Mouse (Mus musculus) hindbrain, embryonic 11.5 days (tissue): ENCODE results near the gene Elavl2. TPM values are rescaled to one million over a fixed set of nuclear protein-coding genes. Genes with fewer than 3 reads are reported as not detected.
"Not testable (repeated sequence)": the region's sequence is repeated elsewhere in the genome, so short reads cannot be mapped to it uniquely, and the experiment has no call there.

ENCODE experiments used
- ATAC-seq: fragments of 200-750 bp; cut with Nextera tagmentation; 2 replicates; pipeline ENCODE4 v1.8.0; 2017; ENCODE audit warnings: mild to moderate bottlenecking, moderate TSS enrichment, moderate library complexity; ENCODE audit not compliant: low FRiP score
- DNase-seq: peaks from one replicate; pipeline ENCODE4 v3.0.0-alpha.2; 2015; ENCODE audit warnings: low spot score
- H3K27ac ChIP-seq: fragments of 300-500 bp; sonication (generic); 2 replicates; pipeline ENCODE4 v1.5.1; 2014; ENCODE audit warnings: mild to moderate bottlenecking, low read depth, low read length
- H3K27me3 ChIP-seq: fragments of 300-500 bp; sonication (generic); 2 replicates; pipeline ENCODE4 v1.6.1; 2014; ENCODE audit warnings: mild to moderate bottlenecking, low read length, moderate library complexity, mixed read lengths; ENCODE audit not compliant: control insufficient read depth, insufficient read depth
- H3K36me3 ChIP-seq: fragments of 300-500 bp; sonication (generic); 2 replicates; pipeline ENCODE4 v1.6.1; 2014; ENCODE audit warnings: mild to moderate bottlenecking, low read length, moderate library complexity, mixed read lengths; ENCODE audit not compliant: control insufficient read depth, insufficient read depth
- H3K4me1 ChIP-seq: fragments of 300-500 bp; sonication (generic); replicated peaks from 2 replicates; pipeline ENCODE4 v1.6.1; 2014; ENCODE audit warnings: low read length, mixed read lengths; ENCODE audit not compliant: control insufficient read depth, insufficient read depth
- H3K4me2 ChIP-seq: fragments of 300-500 bp; sonication (generic); replicated peaks from 2 replicates; pipeline ENCODE4 v1.6.1; 2014; ENCODE audit warnings: mild to moderate bottlenecking, low read depth, low read length
- H3K4me3 ChIP-seq: fragments of 300-500 bp; sonication (generic); 2 replicates; pipeline ENCODE4 v1.5.1; 2014; ENCODE audit warnings: low read depth, low read length
- H3K9ac ChIP-seq: fragments of 300-500 bp; sonication (generic); 2 replicates; pipeline ENCODE4 v1.6.1; 2014; ENCODE audit warnings: low read depth, low read length
- H3K9me3 ChIP-seq: fragments of 300-500 bp; sonication (generic); 2 replicates; pipeline ENCODE4 v1.6.1; 2016; ENCODE audit warnings: low read length; ENCODE audit not compliant: control insufficient read depth
- WGBS: fragments of 180-500 bp; shearing (Covaris S2); extraction: QIAGEN DNeasy Blood & Tissue Kit; methylation state at CpG from one replicate; pipeline ENCODE4 v1.1.7; 2014; 5-methylcytosine and 5-hydroxymethylcytosine counted together
- polyA plus RNA-seq: library from polyadenylated mRNA; unstranded; fragments of >200 nt; fragmentation: Nextera tagmentation; extraction: Ambion mirVana; gene quantifications from 2 replicates; pipeline ENCODE4 v1.2.1, GENCODE M21; 2014

Gene Elavl2
- polyA plus RNA-seq, 1 experiment from 2014 or later: 103 TPM

DNA sequence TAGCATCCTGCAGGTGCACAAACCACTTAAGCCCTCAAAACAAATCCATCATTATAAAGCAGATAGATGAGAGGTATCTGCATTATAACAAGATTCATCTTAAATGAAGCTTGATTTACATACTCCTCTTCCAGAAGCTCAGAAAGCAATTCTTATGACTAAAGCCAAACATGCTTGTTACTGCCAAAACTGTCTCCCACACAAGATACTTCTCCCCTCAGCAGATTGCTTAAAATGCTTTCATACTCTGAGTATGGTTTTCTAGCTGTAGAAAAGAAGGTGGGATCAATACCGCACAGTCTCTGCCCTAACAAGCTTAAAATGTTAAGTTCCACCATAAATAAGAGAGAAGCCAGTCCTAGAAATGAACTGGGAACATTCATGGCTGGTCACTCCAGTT is 109.1 kb downstream of the Elavl2 start:
- no peaks in the 10 kb centered on the region for H3K27me3 ChIP-seq
- H3K9me3 ChIP-seq: no peaks in the 10 kb centered on the region
- no peaks in the 10 kb centered on the region for H3K36me3 ChIP-seq
- H3K4me3 ChIP-seq: no peak overlapping the region
- H3K27ac ChIP-seq: no peak overlapping the region
- DNase-seq: no peak
- H3K9ac ChIP-seq: no peak overlapping the region
- no peaks in the 10 kb centered on the region for H3K4me1 ChIP-seq
- no peak overlapping the region for H3K4me2 ChIP-seq
- WGBS: 95% methylated on average over 1 of the region's 1 CpGs
- ATAC-seq: no peak

DNA sequence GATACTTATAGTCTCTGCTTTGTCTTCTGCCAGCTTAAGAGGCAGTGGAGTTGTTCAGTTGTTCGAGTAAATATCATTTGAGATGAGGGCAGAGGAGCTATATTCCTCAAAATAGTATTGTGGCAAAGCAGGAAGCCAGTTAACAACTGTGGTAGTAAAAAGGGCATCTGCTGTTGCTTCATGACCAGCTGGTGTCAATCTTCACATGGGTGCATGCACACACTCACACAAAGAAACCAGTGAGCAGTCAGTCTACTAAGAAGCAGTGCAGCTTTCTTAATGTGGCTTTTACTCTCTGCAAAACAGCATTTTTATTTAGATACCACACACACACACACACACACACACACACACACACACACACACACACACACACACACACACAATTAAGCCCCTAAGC is 110.2 kb downstream of the Elavl2 start:
- WGBS: 96% methylated on average over 1 of the region's 1 CpGs
- H3K27me3 ChIP-seq: no peaks in the 10 kb centered on the region
- DNase-seq (no peak), ATAC-seq (no peak)
- H3K4me2 ChIP-seq: no peak overlapping the region
- H3K9ac ChIP-seq: no peak overlapping the region
- H3K9me3 ChIP-seq: no peaks in the 10 kb centered on the region
- no peaks in the 10 kb centered on the region for H3K36me3 ChIP-seq
- H3K27ac ChIP-seq: no peak overlapping the region
- no peaks in the 10 kb centered on the region for H3K4me1 ChIP-seq
- H3K4me3 ChIP-seq: no peak overlapping the region

DNA sequence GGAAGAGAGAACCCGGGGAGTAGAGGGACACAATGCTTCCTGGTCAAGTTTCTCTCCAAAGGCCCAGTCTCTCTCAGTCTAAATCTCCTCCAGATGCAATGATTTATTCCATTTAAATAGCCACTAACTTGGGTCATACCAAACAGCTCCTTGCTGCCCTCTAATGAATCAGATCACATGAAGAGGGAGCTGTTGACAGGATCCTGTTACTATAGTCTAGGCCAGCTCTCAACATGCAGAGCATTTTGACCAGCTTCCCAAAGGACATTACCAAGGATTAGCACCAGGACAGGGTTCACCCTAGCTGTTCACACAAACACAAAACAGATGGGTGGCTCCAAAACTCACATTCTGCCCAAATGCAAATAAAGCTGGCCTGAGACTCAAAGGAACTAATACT is 111.4 kb downstream of the Elavl2 start:
- Histone ChIP-seq H3K9ac (no peak overlapping the region), H3K4me3 (no peak overlapping the region), H3K36me3 (no peaks in the 10 kb centered on the region), H3K4me1 (no peaks in the 10 kb centered on the region), H3K27me3 (no peaks in the 10 kb centered on the region), H3K4me2 (no peak overlapping the region), H3K27ac (no peak overlapping the region), H3K9me3 (no peaks in the 10 kb centered on the region)
- ATAC-seq: no peak
- WGBS: 80% methylated on average over 1 of the region's 1 CpGs
- DNase-seq: no peak

DNA sequence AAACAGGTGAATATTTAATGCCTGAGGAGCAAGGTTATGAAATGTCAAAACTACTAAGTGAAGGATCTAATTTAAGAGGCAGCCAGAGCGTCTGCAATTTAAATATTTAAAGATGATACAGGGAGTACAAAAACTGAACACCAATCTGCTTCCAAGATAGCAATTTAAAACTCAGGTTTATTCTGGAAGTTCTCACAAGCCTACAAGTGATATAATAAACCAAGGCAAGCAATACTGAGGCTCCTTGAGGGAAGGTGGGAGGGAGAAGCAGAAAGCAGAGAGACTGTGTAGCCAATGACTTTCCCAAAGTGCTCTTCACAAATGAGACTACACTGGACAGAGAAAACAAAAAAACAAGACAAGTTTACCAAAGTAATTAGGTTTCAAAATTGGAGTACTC is 132.2 kb downstream of the Elavl2 start:
- H3K36me3 ChIP-seq: no peaks in the 10 kb centered on the region
- H3K9me3 ChIP-seq: no peaks in the 10 kb centered on the region
- ATAC-seq (no peak), DNase-seq (no peak)
- 88% methylated on average over 1 of the region's 1 CpGs for WGBS
- H3K27ac ChIP-seq: no peak overlapping the region
- no peaks in the 10 kb centered on the region for H3K27me3 ChIP-seq
- H3K4me3 ChIP-seq: no peak overlapping the region
- H3K4me1 ChIP-seq: no peaks in the 10 kb centered on the region
- no peak overlapping the region for H3K4me2 ChIP-seq
- H3K9ac ChIP-seq: no peak overlapping the region

DNA sequence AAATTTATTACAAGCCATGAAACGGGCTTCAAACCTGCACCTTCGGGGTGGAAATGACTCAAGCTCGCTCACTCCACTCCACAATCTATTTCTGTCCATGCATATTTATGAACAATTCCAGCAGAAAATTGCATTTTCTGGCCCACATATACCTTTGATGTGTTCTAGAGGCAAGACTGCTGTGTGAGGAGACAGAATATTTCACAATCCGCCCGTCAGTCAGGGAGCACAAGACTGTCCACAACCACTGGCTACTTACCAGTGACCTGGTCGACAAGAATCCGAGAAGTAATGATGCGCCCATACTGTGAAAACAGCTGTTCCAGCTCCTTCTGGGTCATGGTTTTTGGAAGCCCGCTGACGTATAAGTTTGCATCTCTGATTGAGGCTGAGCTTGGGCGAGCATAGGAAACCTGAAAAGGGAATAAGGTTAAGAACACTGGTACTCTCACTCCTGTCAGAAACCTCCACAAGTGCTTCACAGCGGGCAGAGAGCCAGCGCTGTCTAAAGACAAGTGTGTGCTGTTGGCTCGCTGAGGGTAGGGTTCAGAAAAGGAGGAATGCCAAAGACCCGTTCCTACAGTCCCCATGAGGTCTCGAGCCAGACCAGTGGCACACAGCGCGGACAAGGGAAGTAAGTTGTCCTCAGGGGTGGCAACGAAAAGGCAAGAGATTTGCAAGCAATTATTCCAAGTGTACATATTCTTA is 136.7 kb downstream of the Elavl2 start:
- Histone ChIP-seq H3K4me2 (no peak overlapping the region), H3K27me3 (no peaks in the 10 kb centered on the region), H3K4me1 (no peaks in the 10 kb centered on the region), H3K36me3 (no peaks in the 10 kb centered on the region), H3K4me3 (no peak overlapping the region), H3K9me3 (no peaks in the 10 kb centered on the region), H3K9ac (no peak overlapping the region), H3K27ac (no peak overlapping the region)
- DNase-seq: no peak
- ATAC-seq: no peak
- WGBS: 90% methylated on average over 19 of the region's 19 CpGs

DNA sequence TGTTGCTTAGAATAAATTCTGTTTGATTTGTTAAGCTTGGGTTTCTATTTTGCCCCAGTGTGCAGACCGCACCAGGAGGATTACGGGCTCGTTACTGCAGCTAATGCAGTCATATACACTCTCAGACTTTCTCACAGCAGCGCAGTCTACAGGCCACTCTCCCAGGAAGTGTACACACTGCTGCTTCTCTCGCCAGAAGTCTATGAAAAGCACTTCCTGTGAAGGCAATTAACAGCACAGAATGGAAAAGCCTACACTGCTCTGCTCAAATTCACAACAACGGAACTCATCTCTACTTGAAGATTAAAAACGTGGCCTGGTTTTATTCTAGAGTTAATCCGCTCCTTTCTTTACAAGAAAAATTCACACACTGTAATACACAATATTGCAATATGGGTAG is 137.7 kb downstream of the Elavl2 start:
- WGBS: 89% methylated on average over 8 of the region's 8 CpGs
- Histone ChIP-seq H3K9ac (no peak overlapping the region), H3K4me1 (no peaks in the 10 kb centered on the region), H3K36me3 (no peaks in the 10 kb centered on the region), H3K27me3 (no peaks in the 10 kb centered on the region), H3K27ac (no peak overlapping the region), H3K9me3 (no peaks in the 10 kb centered on the region), H3K4me3 (no peak overlapping the region), H3K4me2 (no peak overlapping the region)
- DNase-seq (no peak), ATAC-seq (no peak)

DNA sequence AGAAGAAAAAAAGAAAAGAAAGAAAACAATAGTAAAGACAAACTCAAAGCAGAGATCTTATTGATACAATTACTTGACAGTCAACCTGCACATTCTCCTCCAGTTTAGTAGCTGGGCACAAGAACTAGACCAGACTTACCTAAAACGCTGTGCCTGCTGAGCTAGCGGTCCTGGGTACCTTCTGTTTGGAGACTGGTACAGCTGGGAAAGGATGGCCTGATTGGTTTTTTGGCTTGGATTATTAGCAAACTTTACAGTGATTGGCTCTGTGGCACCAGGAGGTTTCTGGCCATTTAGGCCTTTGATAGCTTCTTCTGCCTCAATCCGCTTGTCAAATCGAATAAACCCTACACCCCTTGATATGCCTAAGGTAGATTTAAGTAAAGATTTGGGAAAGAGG is 140.0 kb downstream of the Elavl2 start:
- H3K27me3 ChIP-seq: no peaks in the 10 kb centered on the region
- H3K4me2 ChIP-seq: no peak overlapping the region
- H3K4me3 ChIP-seq: no peak overlapping the region
- DNase-seq (no peak), ATAC-seq (no peak)
- 92% methylated on average over 4 of the region's 4 CpGs for WGBS
- H3K36me3 ChIP-seq: no peaks in the 10 kb centered on the region
- H3K27ac ChIP-seq: no peak overlapping the region
- H3K9ac ChIP-seq: no peak overlapping the region
- no peaks in the 10 kb centered on the region for H3K4me1 ChIP-seq
- H3K9me3 ChIP-seq: no peaks in the 10 kb centered on the region

DNA sequence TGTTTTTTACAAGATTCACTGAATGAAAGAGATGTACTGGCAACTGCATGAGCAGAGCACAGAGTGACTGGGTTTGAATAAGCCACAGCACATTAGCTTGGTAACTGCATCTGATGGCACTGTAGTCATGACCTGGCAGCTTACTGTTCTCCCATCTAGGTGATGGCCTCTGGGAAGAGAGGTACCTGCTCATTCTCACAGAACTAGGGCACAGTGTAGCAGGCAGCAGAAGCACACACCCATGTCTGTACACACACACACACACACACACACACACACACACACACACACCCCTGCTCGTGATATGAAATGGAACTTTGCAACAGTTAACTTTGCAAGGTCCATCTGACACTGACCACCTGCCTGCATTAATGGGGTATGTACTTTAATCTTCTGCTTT is 151.9 kb downstream of the Elavl2 start:
- Histone ChIP-seq H3K9me3 (no peaks in the 10 kb centered on the region), H3K36me3 (0 out of 2 replicates have a peak, but pooled peaks cover 3% of the 10 kb centered on the region), H3K27me3 (no peaks in the 10 kb centered on the region), H3K9ac (no peak overlapping the region), H3K4me2 (no peak overlapping the region), H3K27ac (no peak overlapping the region), H3K4me1 (no peaks in the 10 kb centered on the region), H3K4me3 (no peak overlapping the region)
- WGBS: 73% methylated on average over 1 of the region's 1 CpGs
- ATAC-seq: no peak
- no peak for DNase-seq

DNA sequence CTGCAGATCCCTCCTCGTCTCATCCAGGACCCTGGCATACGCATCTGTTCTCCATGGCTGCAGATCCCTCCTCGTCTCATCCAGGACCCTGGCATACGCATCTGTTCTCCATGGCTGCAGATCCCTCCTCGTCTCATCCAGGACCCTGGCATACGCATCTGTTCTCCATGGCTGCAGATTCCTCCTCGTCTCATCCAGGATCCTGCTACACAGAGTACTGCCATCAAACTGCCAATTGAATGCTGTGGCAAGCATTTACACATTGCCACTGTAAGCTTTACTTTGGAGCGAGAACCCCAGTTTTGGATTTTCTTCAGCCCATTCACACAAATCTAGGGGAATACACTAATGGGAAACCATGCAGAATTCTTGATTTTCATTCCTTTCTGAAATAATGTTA is 155.4 kb downstream of the Elavl2 start:
- H3K36me3 ChIP-seq, H3K4me2 ChIP-seq, H3K4me3 ChIP-seq, H3K9ac ChIP-seq, H3K27ac ChIP-seq, H3K27me3 ChIP-seq, ATAC-seq, H3K4me1 ChIP-seq, DNase-seq, H3K9me3 ChIP-seq: not testable (repeated sequence)
- 90% methylated on average over 4 of the region's 8 CpGs for WGBS
